Mouse (Mus musculus) bone marrow macrophage, adult 2 months (primary cell): ENCODE results near the gene Slc15a1.

Experiments
- CTCF ChIP-seq: IDR thresholded peaks from 2 replicates; pipeline ENCODE4 v1.5.1; 2012; ENCODE audit warnings: low read depth, mild to moderate bottlenecking, low read length, moderate library complexity
- POLR2A ChIP-seq: IDR thresholded peaks from 2 replicates; pipeline ENCODE4 v1.6.1; 2012; ENCODE audit warnings: mild to moderate bottlenecking, low read depth, low read length, borderline replicate concordance

DNA sequence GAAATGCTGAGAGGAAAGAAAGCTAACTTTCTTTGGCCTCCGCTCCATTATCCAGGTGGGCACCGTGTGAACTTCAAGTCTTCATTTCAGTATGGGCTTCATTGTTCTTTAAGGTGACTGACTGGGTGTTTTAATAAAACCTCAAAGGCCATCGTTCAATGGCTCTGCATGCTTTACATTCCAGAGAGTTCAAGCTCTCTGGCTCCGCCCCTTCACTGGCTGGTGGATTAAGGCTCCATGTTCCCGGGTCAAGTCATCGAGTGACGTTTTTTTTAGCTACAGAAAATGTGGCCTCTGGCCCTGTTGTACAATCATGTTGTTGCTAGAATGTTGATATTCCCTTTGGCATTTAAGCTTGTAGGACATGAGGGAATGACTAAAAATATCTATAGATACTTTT, 42.7 kb upstream of the Slc15a1 start:
- no peak for TF ChIP-seq CTCF
- no peak for TF ChIP-seq POLR2A
